Mouse (Mus musculus) embryonic fibroblast, embryonic 13.5 days (primary cell): ENCODE measurements around the gene Gm12216. TPM values are rescaled to one million over a fixed set of nuclear protein-coding genes. Genes with fewer than 3 reads are reported as not detected.
"Not testable (repeated sequence)": the region's sequence is repeated elsewhere in the genome, so short reads cannot be mapped to it uniquely, and the experiment has no call there.

Experiments used
- H3K27ac ChIP-seq: 2 replicates; pipeline ENCODE4 v1.5.1; 2012; ENCODE audit warnings: low read length, control low read depth, inconsistent platforms; ENCODE audit not compliant: insufficient read depth
- H3K4me1 ChIP-seq: 2 replicates; pipeline ENCODE4 v1.6.1; 2011; ENCODE audit warnings: low read length; ENCODE audit not compliant: control insufficient read depth, insufficient read depth
- H3K4me3 ChIP-seq: 2 replicates; pipeline ENCODE4 v1.5.1; 2011; ENCODE audit warnings: mild to moderate bottlenecking, control low read depth, low read length; ENCODE audit not compliant: insufficient read depth
- CTCF ChIP-seq: IDR thresholded peaks from 2 replicates; pipeline ENCODE4 v1.5.1; 2011; ENCODE audit warnings: mild to moderate bottlenecking, control low read depth, low read length, moderate library complexity, borderline replicate concordance; ENCODE audit not compliant: insufficient read depth
- POLR2A ChIP-seq: IDR thresholded peaks from 2 replicates; pipeline ENCODE4 v1.6.1; 2011; ENCODE audit warnings: low read depth, mild to moderate bottlenecking, control low read depth, low read length, moderate library complexity
- polyA plus RNA-seq: library from polyadenylated mRNA; stranded (reverse); fragments of >200 nt; gene quantifications from 2 replicates; pipeline ENCODE4 v1.2.4, GENCODE M21; 2011; ENCODE audit warnings: low read depth; ENCODE audit not compliant: missing spikeins, insufficient read length

Gene Gm12216
- polyA plus RNA-seq = not detected in 2 replicates

GRCm38 (mm10) chr11:53858761-53859580, at the start of gene Gm12216:
Gm12216 (minus strand) TSS chr11:53859256.
- peak within 1 kb of the TSS; percentile 51 for H3K4me3 ChIP-seq
- H3K27ac ChIP-seq = not testable (repeated sequence)

GRCm38 (mm10) chr11:53908686-53909085, 49.6 kb upstream of the Gm12216 start:
- H3K27ac ChIP-seq = no peak overlapping the region
- H3K4me3 ChIP-seq = no peak overlapping the region
- TF ChIP-seq POLR2A (no peak), CTCF (no peak)

More at GRCm38 (mm10) chr11:53858761-53859580, at the start of gene Gm12216:
- H3K4me1 ChIP-seq = not testable (repeated sequence)

GRCm38 (mm10) chr11:53904534-53904925, 45.5 kb upstream of the Gm12216 start:
- peaks cover 7% of the 10 kb centered on the region; the same call in 1 of the 2 replicates for H3K4me1 ChIP-seq
- H3K27ac ChIP-seq = no peak overlapping the region
- no peak for TF ChIP-seq POLR2A
- TF ChIP-seq CTCF = no peak
- no peak overlapping the region for H3K4me3 ChIP-seq

More at GRCm38 (mm10) chr11:53908686-53909085, 49.6 kb upstream of the Gm12216 start:
- peaks cover 7% of the 10 kb centered on the region; the same call in 1 of the 2 replicates for H3K4me1 ChIP-seq

- no peak overlapping the region; the same call in 1 of the 2 replicates for H3K27ac ChIP-seq
- no peak overlapping the region for H3K4me3 ChIP-seq
- TF ChIP-seq CTCF = no peak
- TF ChIP-seq POLR2A = no peak
- H3K4me1 ChIP-seq = peaks cover 7% of the 10 kb centered on the region; the same call in 1 of the 2 replicates
These were observed 44.9 kb upstream of the Gm12216 start for GRCm38 (mm10) chr11:53903781-53904533.

- H3K4me1 ChIP-seq = peaks cover 7% of the 10 kb centered on the region; the same call in 1 of the 2 replicates
- no peak overlapping the region for H3K4me3 ChIP-seq
- TF ChIP-seq CTCF = no peak
- no peak for TF ChIP-seq POLR2A
- no peak overlapping the region for H3K27ac ChIP-seq
These were observed 43.7 kb upstream of the Gm12216 start for GRCm38 (mm10) chr11:53902741-53903140.

GRCm38 (mm10) chr11:53900991-53901390, 41.9 kb upstream of the Gm12216 start:
- no peak for TF ChIP-seq CTCF
- H3K4me1 ChIP-seq = peaks cover 7% of the 10 kb centered on the region; the same call in 1 of the 2 replicates
- no peak overlapping the region for H3K27ac ChIP-seq
- no peak overlapping the region for H3K4me3 ChIP-seq

GRCm38 (mm10) chr11:53899981-53900380, 40.9 kb upstream of the Gm12216 start:
- peaks cover 7% of the 10 kb centered on the region; the same call in 1 of the 2 replicates for H3K4me1 ChIP-seq

GRCm38 (mm10) chr11:53899004-53899403, 39.9 kb upstream of the Gm12216 start:
- Histone ChIP-seq H3K4me1 (peaks cover 3% of the 10 kb centered on the region; the same call in 1 of the 2 replicates), H3K27ac (no peak overlapping the region), H3K4me3 (no peak overlapping the region)
- no peak for TF ChIP-seq POLR2A
- TF ChIP-seq CTCF = no peak

More at GRCm38 (mm10) chr11:53899981-53900380, 40.9 kb upstream of the Gm12216 start:
- Histone ChIP-seq H3K27ac (no peak overlapping the region), H3K4me3 (no peak overlapping the region)
- TF ChIP-seq POLR2A (no peak), CTCF (no peak)

GRCm38 (mm10) chr11:53896935-53897334, 37.9 kb upstream of the Gm12216 start:
- TF ChIP-seq POLR2A (no peak), CTCF (no peak)
- no peak overlapping the region for H3K27ac ChIP-seq
- H3K4me1 ChIP-seq = no peaks in the 10 kb centered on the region
- no peak overlapping the region for H3K4me3 ChIP-seq
